Mouse (Mus musculus) forebrain, postnatal 0 days (tissue): Measurements from ENCODE around the gene Cckbr. TPM values are rescaled to one million over a fixed set of nuclear protein-coding genes. Genes with fewer than 3 reads are reported as not detected.
A peak's percentile ranks its signal among the peaks of the same experiment; 100 is the strongest.

ENCODE experiments used
- ATAC-seq: fragments of 200-750 bp; cut with Nextera tagmentation; 2 replicates; pipeline ENCODE4 v1.8.0; 2017; ENCODE audit warnings: mild to moderate bottlenecking, moderate library complexity
- DNase-seq: peaks from one replicate; pipeline ENCODE4 v3.0.0-alpha.2; 2015
- H3K27ac ChIP-seq: fragments of 300-500 bp; sonication (generic); 2 replicates; pipeline ENCODE4 v1.5.1; 2014; ENCODE audit warnings: low read depth, mild to moderate bottlenecking, antibody characterized with exemption, low read length, moderate library complexity, mixed read lengths
- H3K27me3 ChIP-seq: fragments of 300-500 bp; sonication (generic); 2 replicates; pipeline ENCODE4 v1.6.1; 2014; ENCODE audit warnings: mild to moderate bottlenecking, low read length, mixed read lengths; ENCODE audit not compliant: insufficient read depth
- H3K36me3 ChIP-seq: fragments of 300-500 bp; sonication (generic); 2 replicates; pipeline ENCODE4 v1.6.1; 2014; ENCODE audit warnings: mild to moderate bottlenecking, moderate library complexity; ENCODE audit not compliant: insufficient read depth
- H3K4me1 ChIP-seq: fragments of 300-500 bp; sonication (generic); 2 replicates; pipeline ENCODE4 v1.6.1; 2014; ENCODE audit warnings: antibody characterized with exemption; ENCODE audit not compliant: insufficient read depth
- H3K4me2 ChIP-seq: fragments of 300-500 bp; sonication (generic); 2 replicates; pipeline ENCODE4 v1.6.1; 2014; ENCODE audit warnings: low read depth, mild to moderate bottlenecking, moderate library complexity
- H3K4me3 ChIP-seq: fragments of 300-500 bp; sonication (generic); 2 replicates; pipeline ENCODE4 v1.5.1; 2014; ENCODE audit warnings: low read depth, low read length, mixed read lengths
- H3K9ac ChIP-seq: fragments of 300-500 bp; sonication (generic); 2 replicates; pipeline ENCODE4 v1.6.1; 2014; ENCODE audit warnings: mild to moderate bottlenecking
- H3K9me3 ChIP-seq: fragments of 300-500 bp; sonication (generic); 2 replicates; pipeline ENCODE4 v1.6.1; 2016; ENCODE audit warnings: low read length
- CTCF ChIP-seq: sonication (generic); IDR thresholded peaks from 2 replicates; pipeline ENCODE4 v1.5.1; 2016; ENCODE audit warnings: antibody characterized with exemption, control low read depth, low read depth
- WGBS: fragments of 180-500 bp; shearing (Covaris S2); extraction: QIAGEN DNeasy Blood & Tissue Kit; methylation state at CpG from one replicate; pipeline ENCODE4 v1.1.7; 2014; 5-methylcytosine and 5-hydroxymethylcytosine counted together
- polyA plus RNA-seq: library from polyadenylated mRNA; unstranded; fragments of >200 nt; fragmentation: Nextera tagmentation; extraction: Ambion mirVana; gene quantifications from 2 replicates; pipeline ENCODE4 v1.2.1, GENCODE M21; 2015
- total RNA-seq: library from RNA; depleted of rRNA; stranded (reverse); fragments of >200 nt; gene quantifications from 2 replicates; pipeline ENCODE4 v1.2.3, GENCODE M21; 2014

Cckbr gene
- total and polyA plus RNA-seq, 2 experiments from 2014 or later = 5.1 to 6.2 TPM

DNA sequence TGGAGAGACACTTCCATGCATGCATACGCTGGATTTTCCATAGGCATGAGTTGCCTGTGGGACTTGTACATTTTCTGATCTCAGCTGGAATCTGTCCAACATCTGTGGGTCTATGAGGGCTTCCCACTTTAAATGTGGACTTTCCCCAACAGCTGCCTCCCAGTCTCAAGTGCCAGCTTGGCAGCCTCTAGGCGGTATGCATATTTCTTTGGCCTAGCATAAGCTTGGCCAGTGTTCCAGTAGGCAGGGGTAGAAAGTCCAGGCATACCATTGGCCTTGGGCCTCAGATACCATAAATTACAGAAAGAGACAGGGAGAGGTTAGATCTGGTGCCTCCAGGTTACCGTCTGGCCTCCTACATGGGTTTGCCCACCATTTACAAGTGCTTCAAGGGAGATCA lies 72.3 kb downstream of the Cckbr start:
- no peak overlapping the region for H3K4me3 ChIP-seq
- H3K9me3 ChIP-seq = no peaks in the 10 kb centered on the region
- ATAC-seq (no peak), DNase-seq (no peak)
- no peaks in the 10 kb centered on the region for H3K36me3 ChIP-seq
- no peak overlapping the region for H3K27ac ChIP-seq
- no peaks in the 10 kb centered on the region for H3K4me1 ChIP-seq
- WGBS = 91% methylated on average over 3 of the region's 3 CpGs
- no peak overlapping the region for H3K4me2 ChIP-seq
- no peak overlapping the region for H3K9ac ChIP-seq
- H3K27me3 ChIP-seq = no peaks in the 10 kb centered on the region
- TF ChIP-seq CTCF = no peak

DNA sequence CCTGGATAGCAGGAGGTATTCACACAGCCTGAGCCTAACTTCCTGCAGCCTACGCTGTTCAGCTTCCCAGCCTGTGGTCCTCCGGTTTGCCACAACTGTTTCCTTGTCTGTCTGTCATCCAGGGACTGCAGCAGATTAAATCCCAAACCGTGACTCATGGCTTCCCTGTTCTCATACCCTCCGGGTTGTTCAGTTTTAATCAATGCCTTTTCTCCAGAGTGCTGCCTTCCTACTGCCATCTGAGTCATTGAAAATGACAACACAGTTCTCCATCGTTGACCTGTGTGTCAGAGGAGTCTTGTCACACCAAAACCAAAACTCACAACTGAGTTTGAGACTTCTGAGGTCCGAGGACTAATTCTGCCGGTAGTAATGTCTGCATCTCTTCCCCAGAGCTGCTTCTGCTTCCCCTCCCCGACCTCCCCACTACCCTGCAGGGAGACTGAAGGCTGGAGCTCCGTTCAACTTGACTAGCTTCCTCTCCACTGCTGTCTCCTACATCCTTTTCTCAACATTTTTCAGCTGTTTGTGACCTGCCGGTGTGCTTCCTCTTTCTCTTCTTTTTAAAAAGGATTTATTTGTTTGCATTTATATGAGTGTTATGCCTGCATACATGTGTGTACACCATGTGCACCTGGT lies 73.4 kb downstream of the Cckbr start:
- no peak overlapping the region for H3K4me3 ChIP-seq
- H3K4me1 ChIP-seq = no peaks in the 10 kb centered on the region
- no peaks in the 10 kb centered on the region for H3K36me3 ChIP-seq
- ATAC-seq = no peak
- no peak for TF ChIP-seq CTCF
- 61% methylated on average over 10 of the region's 10 CpGs for WGBS
- H3K9ac ChIP-seq = no peak overlapping the region
- no peaks in the 10 kb centered on the region for H3K27me3 ChIP-seq
- no peak overlapping the region for H3K4me2 ChIP-seq
- DNase-seq = no peak
- no peak overlapping the region for H3K27ac ChIP-seq
- H3K9me3 ChIP-seq = no peaks in the 10 kb centered on the region

DNA sequence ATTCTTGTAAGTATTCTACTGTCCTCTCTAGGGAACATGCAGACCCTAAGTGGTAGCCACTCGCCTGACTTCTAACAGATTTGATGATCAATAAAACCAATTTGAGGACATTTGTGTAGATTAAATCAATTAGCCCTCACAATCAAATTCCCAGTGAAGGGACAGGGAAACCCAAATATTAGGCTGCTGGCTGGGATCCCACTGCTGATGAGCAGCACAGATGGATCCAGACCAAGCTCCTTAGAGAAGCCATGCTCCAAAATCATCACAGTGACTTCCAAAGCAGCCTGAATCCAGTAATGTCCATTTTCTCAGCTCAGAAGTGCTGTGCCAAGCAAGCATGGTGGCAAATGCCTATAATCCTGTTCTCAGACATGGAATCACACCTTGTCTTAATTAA lies 74.1 kb downstream of the Cckbr start:
- TF ChIP-seq CTCF = no peak
- no peaks in the 10 kb centered on the region for H3K9me3 ChIP-seq
- no peaks in the 10 kb centered on the region for H3K27me3 ChIP-seq
- no peak overlapping the region for H3K9ac ChIP-seq
- WGBS = 85% methylated on average over 1 of the region's 1 CpGs
- no peak overlapping the region for H3K4me3 ChIP-seq
- DNase-seq (no peak), ATAC-seq (no peak)
- no peaks in the 10 kb centered on the region for H3K4me1 ChIP-seq
- H3K4me2 ChIP-seq = no peak overlapping the region
- no peaks in the 10 kb centered on the region for H3K36me3 ChIP-seq
- no peak overlapping the region for H3K27ac ChIP-seq

DNA sequence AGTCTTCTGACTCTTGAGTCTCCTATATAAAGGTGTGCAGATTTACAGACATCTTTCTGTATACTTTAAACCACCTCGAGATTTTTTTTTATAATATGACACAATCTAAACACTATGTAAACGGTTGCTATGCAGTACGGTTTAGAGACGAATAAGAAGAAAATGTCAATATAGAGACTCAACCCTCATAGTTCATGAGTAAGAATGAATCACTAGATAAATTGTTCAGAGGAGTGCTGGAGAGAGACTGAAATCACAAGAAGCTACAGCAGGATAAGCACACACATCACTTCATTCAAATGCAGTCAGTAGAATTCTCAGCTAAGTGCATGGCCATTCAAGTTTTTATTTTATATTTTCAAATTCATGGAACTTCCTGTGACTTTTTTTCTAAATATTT lies 76.5 kb downstream of the Cckbr start:
- Histone ChIP-seq H3K4me1 (no peaks in the 10 kb centered on the region), H3K4me2 (no peak overlapping the region), H3K9me3 (no peaks in the 10 kb centered on the region), H3K27me3 (no peaks in the 10 kb centered on the region), H3K27ac (no peak overlapping the region), H3K9ac (no peak overlapping the region), H3K36me3 (no peaks in the 10 kb centered on the region), H3K4me3 (no peak overlapping the region)
- TF ChIP-seq CTCF = no peak
- ATAC-seq (peak; percentile 25; the same call in 1 of the 2 replicates), DNase-seq (no peak)
- 84% methylated on average over 4 of the region's 4 CpGs for WGBS

DNA sequence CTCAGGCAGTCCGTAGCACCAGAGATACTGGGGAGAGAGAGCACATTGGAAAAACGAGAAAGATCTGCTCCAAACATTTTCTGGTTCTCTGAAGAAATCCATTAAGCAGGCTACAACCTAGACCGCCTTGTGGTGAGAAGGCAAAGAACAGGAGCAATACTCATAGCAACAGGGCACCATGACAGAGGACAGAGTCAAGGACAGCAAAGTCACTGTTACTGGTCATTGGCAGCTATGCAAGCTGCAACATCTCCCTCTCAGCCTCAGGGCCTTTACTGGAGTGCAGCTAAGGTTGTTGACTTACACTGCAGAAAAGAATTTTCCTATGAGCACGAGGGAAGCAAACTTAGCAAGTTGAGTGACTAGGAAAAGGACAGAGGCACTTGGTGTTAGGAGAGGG lies 81.7 kb downstream of the Cckbr start:
- no peak for TF ChIP-seq CTCF
- ATAC-seq (no peak), DNase-seq (no peak)
- H3K27ac ChIP-seq = no peak overlapping the region
- no peak overlapping the region for H3K4me3 ChIP-seq
- no peaks in the 10 kb centered on the region for H3K9me3 ChIP-seq
- H3K4me1 ChIP-seq = no peaks in the 10 kb centered on the region
- no peak overlapping the region for H3K4me2 ChIP-seq
- H3K9ac ChIP-seq = no peak overlapping the region
- 80% methylated on average over 4 of the region's 4 CpGs for WGBS
- H3K27me3 ChIP-seq = no peaks in the 10 kb centered on the region
- no peaks in the 10 kb centered on the region for H3K36me3 ChIP-seq

DNA sequence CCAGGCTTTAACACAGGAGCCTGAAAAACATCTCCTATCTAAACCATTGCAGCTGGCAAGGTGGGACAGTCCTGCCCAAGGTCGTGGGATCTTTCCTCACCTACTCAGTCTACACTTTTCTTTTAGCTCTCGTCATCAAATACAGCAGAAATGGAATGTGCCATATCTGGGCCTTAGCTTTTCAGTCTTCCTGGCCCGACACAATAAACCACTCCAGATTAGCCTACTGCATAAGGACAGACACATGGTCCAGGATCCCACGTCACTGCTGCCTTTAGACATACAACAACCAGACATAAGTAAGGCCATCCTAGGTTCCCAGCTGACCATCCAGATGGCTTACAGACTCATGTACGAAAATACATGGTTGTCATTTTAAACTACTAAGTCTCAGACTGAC lies 84.6 kb downstream of the Cckbr start:
- no peak overlapping the region for H3K9ac ChIP-seq
- DNase-seq (no peak), ATAC-seq (peak; percentile 23; the same call in 1 of the 2 replicates)
- no peak for TF ChIP-seq CTCF
- H3K4me2 ChIP-seq = no peak overlapping the region
- WGBS = 80% methylated on average over 5 of the region's 5 CpGs
- H3K9me3 ChIP-seq = no peaks in the 10 kb centered on the region
- no peak overlapping the region for H3K27ac ChIP-seq
- no peaks in the 10 kb centered on the region for H3K27me3 ChIP-seq
- H3K4me1 ChIP-seq = peaks cover 15% of the 10 kb centered on the region; the same call in 1 of the 2 replicates
- no peaks in the 10 kb centered on the region for H3K36me3 ChIP-seq
- no peak overlapping the region for H3K4me3 ChIP-seq

DNA sequence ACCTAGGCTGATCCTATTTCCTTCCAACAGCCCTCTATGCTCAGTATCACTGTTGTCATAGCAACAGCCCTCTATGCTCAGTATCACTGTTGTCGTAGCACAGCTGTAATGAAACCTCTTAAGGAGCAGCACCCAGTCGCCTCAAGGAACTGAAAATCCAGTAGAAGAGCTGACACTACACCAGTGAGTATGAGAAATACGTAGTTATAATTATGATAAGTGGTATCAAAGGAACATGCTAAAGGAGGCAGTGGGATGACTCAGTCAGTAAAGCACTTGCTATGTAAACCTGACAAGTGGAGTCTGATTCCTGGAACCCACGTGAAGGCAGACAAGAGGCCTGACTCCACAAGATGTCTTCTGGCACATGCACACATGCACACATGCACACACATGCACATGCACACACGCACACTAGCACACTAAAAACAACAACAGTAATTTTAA lies 88.3 kb downstream of the Cckbr start:
- Histone ChIP-seq H3K4me3 (no peak overlapping the region), H3K36me3 (no peaks in the 10 kb centered on the region), H3K9me3 (no peaks in the 10 kb centered on the region), H3K4me1 (peaks cover 15% of the 10 kb centered on the region; the same call in 1 of the 2 replicates), H3K9ac (no peak overlapping the region), H3K27me3 (no peaks in the 10 kb centered on the region), H3K4me2 (no peak overlapping the region), H3K27ac (peak overlapping the region; percentile 45; the same call in 1 of the 2 replicates)
- DNase-seq (peak; percentile 48), ATAC-seq (peak; percentile 84)
- WGBS = 36% methylated on average over 5 of the region's 5 CpGs
- TF ChIP-seq CTCF = no peak
